Mouse (Mus musculus): ENCODE measurements around the gene Gm13694. TPM values are rescaled to one million over a fixed set of nuclear protein-coding genes. Genes with fewer than 3 reads are reported as not detected.

Gm13694 gene
- polyA plus RNA-seq, 1 experiment from 2014 or later = not detected

DNA sequence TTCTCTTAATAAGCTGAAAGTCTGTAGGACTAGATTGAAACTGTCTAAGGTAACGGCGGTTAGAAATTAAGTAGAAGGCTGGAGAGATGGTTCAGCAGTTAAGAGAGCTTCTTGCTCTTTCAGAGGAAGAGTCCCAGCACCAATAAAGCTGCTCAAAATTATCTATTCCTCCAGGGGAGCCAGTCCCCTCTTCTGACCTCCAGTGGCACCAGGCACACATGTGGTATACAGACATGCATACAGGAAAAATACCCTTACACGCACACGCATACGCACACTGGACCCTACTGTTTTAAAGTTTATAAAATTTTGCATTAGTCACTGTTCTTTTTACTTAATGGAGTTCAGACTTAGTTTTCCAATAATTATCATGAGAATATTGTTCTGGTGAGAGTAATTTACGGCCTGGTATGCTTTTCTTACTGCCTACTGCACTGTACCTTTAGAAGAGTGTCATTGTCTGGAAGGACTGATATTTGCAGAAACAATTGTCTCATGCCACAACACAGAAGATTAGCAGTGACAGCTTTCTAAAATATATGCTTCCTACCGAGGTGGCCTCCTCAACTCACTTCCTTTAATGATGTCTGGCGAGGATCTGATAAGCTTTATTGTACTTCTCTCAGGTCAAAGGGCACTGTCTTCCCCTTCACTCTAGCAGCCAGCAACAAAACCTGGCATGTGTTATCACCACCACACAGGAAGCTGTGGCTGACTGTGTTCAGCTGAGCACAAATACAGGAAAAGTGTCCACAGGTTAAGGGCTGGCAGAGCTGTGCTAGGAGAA, 41.0 kb downstream of the Gm13694 start:
- no peaks in the 10 kb centered on the region for H3K9me3 ChIP-seq (ENCODE audit: control insufficient read depth, low read length)
- H3K36me3 ChIP-seq (ENCODE audit: control insufficient read depth, insufficient read depth, low read length) = no peaks in the 10 kb centered on the region
- H3K27ac ChIP-seq (ENCODE audit: low read depth, low read length) = peak overlapping the region; percentile 55; the same call in 1 of the 2 replicates
- H3K4me3 ChIP-seq (ENCODE audit: low read length) = no peak overlapping the region
- H3K4me1 ChIP-seq (ENCODE audit: control insufficient read depth, insufficient read depth, low read length) = no peaks in the 10 kb centered on the region
- no peak overlapping the region for H3K4me2 ChIP-seq (replicated peaks; ENCODE audit: low read depth, low read length)
- whole genome bisulfite sequencing = 68% methylated on average over 8 of the region's 8 CpGs
- no peaks in the 10 kb centered on the region for H3K27me3 ChIP-seq (ENCODE audit: control insufficient read depth, insufficient read depth, low read length)
- H3K9ac ChIP-seq (ENCODE audit: low read depth, low read length) = no peak overlapping the region
- peak; percentile 55; the same call in 1 of the 2 replicates for ATAC-seq (ENCODE audit: low FRiP score, low TSS enrichment)

DNA sequence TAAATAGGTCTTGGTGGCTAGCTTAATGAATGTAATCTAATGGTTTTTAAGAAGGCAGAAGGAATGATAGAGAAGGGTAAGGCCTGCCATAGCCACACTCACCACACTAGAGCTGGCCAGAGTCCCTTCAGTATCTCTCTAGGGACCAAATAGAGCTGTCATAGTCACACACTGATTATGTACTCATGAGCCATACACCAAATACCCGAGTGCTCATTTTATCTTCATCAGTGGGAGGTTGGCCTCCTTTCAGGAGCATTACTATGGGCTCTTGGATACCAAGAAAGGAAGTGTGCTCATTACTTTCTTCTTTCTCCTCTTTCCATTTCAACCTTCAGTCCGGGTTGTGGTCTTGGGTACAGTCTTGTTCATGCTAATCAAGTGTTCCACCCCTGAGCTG, 43.2 kb downstream of the Gm13694 start:
- no peak overlapping the region for H3K27ac ChIP-seq (ENCODE audit: low read depth, low read length)
- H3K4me3 ChIP-seq (ENCODE audit: low read length) = no peak overlapping the region
- H3K9me3 ChIP-seq (ENCODE audit: control insufficient read depth, low read length) = no peaks in the 10 kb centered on the region
- H3K36me3 ChIP-seq (ENCODE audit: control insufficient read depth, insufficient read depth, low read length) = no peaks in the 10 kb centered on the region
- no peak overlapping the region for H3K4me2 ChIP-seq (replicated peaks; ENCODE audit: low read depth, low read length)
- ATAC-seq (ENCODE audit: low FRiP score, low TSS enrichment) = no peak
- no peak overlapping the region for H3K9ac ChIP-seq (ENCODE audit: low read depth, low read length)
- whole genome bisulfite sequencing = 90% methylated on average over 2 of the region's 2 CpGs
- H3K27me3 ChIP-seq (ENCODE audit: control insufficient read depth, insufficient read depth, low read length) = no peaks in the 10 kb centered on the region
- no peaks in the 10 kb centered on the region for H3K4me1 ChIP-seq (ENCODE audit: control insufficient read depth, insufficient read depth, low read length)

DNA sequence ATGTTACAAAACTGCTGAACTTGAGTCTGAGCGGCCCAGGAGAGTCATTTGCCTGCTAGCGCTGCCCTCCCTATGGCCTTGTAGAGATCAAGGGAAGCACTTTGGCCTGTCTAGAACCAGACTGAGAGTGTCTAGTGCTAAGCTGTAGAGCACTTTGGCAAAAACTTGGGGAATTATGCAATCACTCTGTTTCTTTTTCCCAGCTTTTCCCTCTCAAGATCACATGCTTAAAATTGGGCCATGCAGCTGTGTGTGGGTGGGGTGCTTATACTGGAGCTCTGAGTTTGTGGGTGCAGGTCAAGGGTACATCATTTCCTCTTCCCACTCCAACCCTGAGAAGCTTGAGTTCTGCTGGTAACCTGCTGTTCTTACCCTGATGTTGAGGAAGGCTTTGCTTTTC, 44.2 kb downstream of the Gm13694 start:
- 90% methylated on average over 2 of the region's 2 CpGs for WGBS
- no peak overlapping the region for H3K4me3 ChIP-seq (ENCODE audit: low read length)
- H3K9ac ChIP-seq (ENCODE audit: low read depth, low read length) = no peak overlapping the region
- no peak for ATAC-seq (ENCODE audit: low FRiP score, low TSS enrichment)
- no peaks in the 10 kb centered on the region for H3K4me1 ChIP-seq (ENCODE audit: control insufficient read depth, insufficient read depth, low read length)
- H3K27me3 ChIP-seq (ENCODE audit: control insufficient read depth, insufficient read depth, low read length) = no peaks in the 10 kb centered on the region
- no peaks in the 10 kb centered on the region for H3K9me3 ChIP-seq (ENCODE audit: control insufficient read depth, low read length)
- H3K4me2 ChIP-seq (replicated peaks; ENCODE audit: low read depth, low read length) = no peak overlapping the region
- no peaks in the 10 kb centered on the region for H3K36me3 ChIP-seq (ENCODE audit: control insufficient read depth, insufficient read depth, low read length)
- H3K27ac ChIP-seq (ENCODE audit: low read depth, low read length) = no peak overlapping the region

DNA sequence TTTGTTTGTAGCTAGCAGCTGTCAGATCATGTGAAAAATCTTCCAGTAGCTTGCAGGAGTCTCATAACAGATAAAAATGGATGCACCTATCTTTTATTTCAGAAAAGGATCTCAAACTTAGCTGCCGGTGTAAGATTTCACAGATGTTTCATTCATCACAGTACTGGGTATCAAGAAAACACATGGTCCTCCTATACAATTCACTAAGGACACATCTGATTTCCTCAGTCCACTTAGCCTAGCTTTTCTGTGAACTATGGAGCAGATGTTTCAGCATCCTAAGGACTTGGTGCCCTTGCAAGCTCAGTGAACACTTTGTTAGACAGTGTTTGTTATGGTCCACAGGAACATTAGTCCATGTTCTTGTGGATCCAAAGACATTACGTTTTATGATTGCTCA, 44.6 kb downstream of the Gm13694 start:
- H3K36me3 ChIP-seq (ENCODE audit: control insufficient read depth, insufficient read depth, low read length) = no peaks in the 10 kb centered on the region
- ATAC-seq (ENCODE audit: low FRiP score, low TSS enrichment) = no peak
- 76% methylated on average over 2 of the region's 2 CpGs for WGBS
- no peak overlapping the region for H3K27ac ChIP-seq (ENCODE audit: low read depth, low read length)
- H3K4me1 ChIP-seq (ENCODE audit: control insufficient read depth, insufficient read depth, low read length) = no peaks in the 10 kb centered on the region
- H3K9me3 ChIP-seq (ENCODE audit: control insufficient read depth, low read length) = no peaks in the 10 kb centered on the region
- H3K9ac ChIP-seq (ENCODE audit: low read depth, low read length) = no peak overlapping the region
- H3K27me3 ChIP-seq (ENCODE audit: control insufficient read depth, insufficient read depth, low read length) = no peaks in the 10 kb centered on the region
- no peak overlapping the region for H3K4me2 ChIP-seq (replicated peaks; ENCODE audit: low read depth, low read length)
- no peak overlapping the region for H3K4me3 ChIP-seq (ENCODE audit: low read length)

DNA sequence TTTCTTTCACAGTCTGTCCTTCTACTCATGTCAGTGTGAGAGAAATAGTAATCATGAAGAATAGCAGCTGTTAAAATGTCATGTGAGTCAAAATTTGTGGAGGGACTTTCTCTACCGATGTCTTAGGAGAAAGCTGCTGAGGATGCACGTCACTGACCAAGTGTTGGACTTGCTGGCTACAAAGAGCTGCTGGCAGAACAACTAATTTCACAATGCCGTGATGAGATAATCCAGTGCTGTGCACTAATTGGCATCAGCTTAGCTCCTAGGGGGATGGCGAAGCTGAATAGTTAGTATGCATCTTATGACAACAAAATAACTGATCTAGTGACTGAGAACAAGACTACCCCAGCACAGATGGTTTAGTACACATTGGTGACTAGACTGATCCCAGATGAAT, 46.5 kb downstream of the Gm13694 start:
- Histone ChIP-seq H3K4me3 (ENCODE audit: low read length) (no peak overlapping the region), H3K9me3 (ENCODE audit: control insufficient read depth, low read length) (no peaks in the 10 kb centered on the region), H3K4me1 (ENCODE audit: control insufficient read depth, insufficient read depth, low read length) (no peaks in the 10 kb centered on the region), H3K9ac (ENCODE audit: low read depth, low read length) (no peak overlapping the region), H3K27me3 (ENCODE audit: control insufficient read depth, insufficient read depth, low read length) (no peaks in the 10 kb centered on the region), H3K27ac (ENCODE audit: low read depth, low read length) (no peak overlapping the region), H3K36me3 (ENCODE audit: control insufficient read depth, insufficient read depth, low read length) (no peaks in the 10 kb centered on the region), H3K4me2 (replicated peaks; ENCODE audit: low read depth, low read length) (no peak overlapping the region)
- 63% methylated on average over 4 of the region's 4 CpGs for WGBS
- no peak for ATAC-seq (ENCODE audit: low FRiP score, low TSS enrichment)

Other genes starting within 250 kb of the Gm13694 start
- gene Fam171b, start 166.3 kb upstream of the Gm13694 start, polyA plus RNA-seq (2014; fragmentation: Nextera tagmentation; extraction: Ambion mirVana) = 5.3 and 5.5 TPM in 2 replicates
- gene Zswim2, start 37.7 kb upstream of the Gm13694 start, polyA plus RNA-seq (2014; fragmentation: Nextera tagmentation; extraction: Ambion mirVana) = not detected in 2 replicates
- not detected in 2 replicates for gene Gm13698, start 23.2 kb upstream of the Gm13694 start, polyA plus RNA-seq (2014; fragmentation: Nextera tagmentation; extraction: Ambion mirVana)
- not detected in 2 replicates for gene Gm13693, start 17.4 kb upstream of the Gm13694 start, polyA plus RNA-seq (2014; fragmentation: Nextera tagmentation; extraction: Ambion mirVana)
- not detected in 2 replicates for gene Gm13695, start 11.6 kb upstream of the Gm13694 start, polyA plus RNA-seq (2014; fragmentation: Nextera tagmentation; extraction: Ambion mirVana)
- not detected in 2 replicates for gene Gm13696, start 5.8 kb upstream of the Gm13694 start, polyA plus RNA-seq (2014; fragmentation: Nextera tagmentation; extraction: Ambion mirVana)
- gene Gm13697, start 5.8 kb downstream of the Gm13694 start, polyA plus RNA-seq (2014; fragmentation: Nextera tagmentation; extraction: Ambion mirVana) = not detected in 2 replicates
- gene Gm13691, start 11.6 kb downstream of the Gm13694 start, polyA plus RNA-seq (2014; fragmentation: Nextera tagmentation; extraction: Ambion mirVana) = not detected in 2 replicates

Measured in kidney, embryonic 14.5 days (tissue).